Mouse (Mus musculus): ENCODE data around the gene Plekhg6. TPM values are rescaled to one million over a fixed set of nuclear protein-coding genes. Genes with fewer than 3 reads are reported as not detected.

Gene Plekhg6
- 6.3 and 8.2 TPM in 2 replicates for polyA plus RNA-seq (2015; fragmentation: Nextera tagmentation; extraction: Ambion mirVana)

GRCm38 (mm10) chr6:125380372-125381360, at the start of gene Plekhg6:
Gene Plekhg6, minus strand, starts transcription at chr6:125380793.
- no peaks in the 10 kb centered on the region for H3K9me3 ChIP-seq (replicated peaks; ENCODE audit: control insufficient read depth, low read length)
- H3K9ac ChIP-seq (ENCODE audit: low read length): peak within 1 kb of the TSS; percentile 71
- H3K4me1 ChIP-seq (ENCODE audit: control insufficient read depth, insufficient read depth, low read length): peaks cover 27% of the 10 kb centered on the region
- H3K27me3 ChIP-seq (ENCODE audit: control insufficient read depth, insufficient read depth, low read length): peaks cover 17% of the 10 kb centered on the region
- H3K36me3 ChIP-seq (ENCODE audit: control insufficient read depth, insufficient read depth, low read length): no peaks in the 10 kb centered on the region
- 10% methylated on average over 39 of the region's 40 CpGs for WGBS
- H3K4me3 ChIP-seq (replicated peaks; ENCODE audit: low read length): peak within 1 kb of the TSS; percentile 54
- peak within 1 kb of the TSS; percentile 82 for H3K4me2 ChIP-seq (ENCODE audit: low read depth, low read length)
- no peak within 1 kb of the TSS for H3K27ac ChIP-seq (ENCODE audit: low read length)
- peak; percentile 34; the same call in 1 of the 2 replicates for ATAC-seq (ENCODE audit: insufficient read depth, low FRiP score)

GRCm38 (mm10) chr6:125429741-125430140, 49.1 kb upstream of the Plekhg6 start:
- Histone ChIP-seq H3K4me2 (ENCODE audit: low read depth, low read length) (no peak overlapping the region), H3K27me3 (ENCODE audit: control insufficient read depth, insufficient read depth, low read length) (no peaks in the 10 kb centered on the region)
- WGBS: 64% methylated on average over 6 of the region's 6 CpGs

DNA sequence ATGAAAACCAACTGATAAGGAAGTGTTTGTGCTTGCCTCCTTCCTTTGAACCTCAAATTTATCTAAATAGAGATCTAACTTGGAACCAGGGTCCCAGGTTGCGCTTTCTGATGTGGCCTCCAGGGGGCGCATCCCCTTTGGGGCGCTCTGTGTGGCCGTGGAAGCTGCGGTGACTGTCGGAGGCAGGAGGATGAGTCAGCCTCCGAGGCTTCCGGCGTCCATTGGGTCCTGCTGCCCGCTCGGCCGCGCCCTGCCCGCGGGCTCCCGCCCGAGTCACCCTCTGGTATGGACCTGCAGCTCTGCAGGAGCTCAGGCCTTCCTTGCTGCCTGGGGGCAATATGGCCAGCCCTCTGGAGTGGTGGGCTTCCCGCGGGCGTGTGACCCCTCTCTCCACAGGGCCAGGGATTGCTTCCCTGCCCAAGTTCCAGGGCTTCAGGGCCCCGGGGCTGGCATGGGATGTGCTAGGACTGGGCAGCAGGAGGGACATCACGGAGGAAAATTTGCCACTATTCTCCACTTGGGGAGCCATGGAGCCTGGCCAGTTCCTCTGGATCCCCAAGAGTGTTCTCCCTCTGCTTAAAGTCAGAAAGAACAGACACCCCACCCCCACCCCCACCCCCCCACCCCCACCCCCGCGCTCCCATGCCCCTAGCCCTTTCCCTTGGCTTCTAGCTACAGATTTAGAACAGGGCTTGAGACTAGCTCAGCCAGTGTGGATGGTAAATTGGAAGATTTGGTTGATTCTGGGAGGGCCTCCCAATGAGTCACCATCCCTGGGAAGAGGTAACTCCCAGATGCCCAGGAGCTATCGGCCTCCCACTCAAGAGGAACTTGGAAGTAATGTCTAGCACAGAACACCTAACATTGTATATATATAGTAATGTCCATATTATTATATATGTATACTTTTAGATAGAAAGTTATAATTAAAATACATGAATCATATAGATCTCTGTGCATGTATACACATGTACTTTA, 46.1 kb upstream of the Plekhg6 start:
- Histone ChIP-seq H3K36me3 (ENCODE audit: control insufficient read depth, insufficient read depth, low read length) (no peaks in the 10 kb centered on the region), H3K4me1 (ENCODE audit: control insufficient read depth, insufficient read depth, low read length) (peaks cover 28% of the 10 kb centered on the region), H3K4me2 (ENCODE audit: low read depth, low read length) (peak overlapping the region; percentile 94), H3K27ac (ENCODE audit: low read length) (peak overlapping the region; percentile 94), H3K9ac (ENCODE audit: low read length) (peak overlapping the region; percentile 86), H3K27me3 (ENCODE audit: control insufficient read depth, insufficient read depth, low read length) (no peaks in the 10 kb centered on the region), H3K9me3 (replicated peaks; ENCODE audit: control insufficient read depth, low read length) (no peaks in the 10 kb centered on the region), H3K4me3 (replicated peaks; ENCODE audit: low read length) (peak overlapping the region; percentile 53)
- peak; percentile 79 for ATAC-seq (ENCODE audit: insufficient read depth, low FRiP score)
- WGBS: 3% methylated on average over 25 of the region's 25 CpGs

More at GRCm38 (mm10) chr6:125429741-125430140, 49.1 kb upstream of the Plekhg6 start:
- Histone ChIP-seq H3K4me1 (ENCODE audit: control insufficient read depth, insufficient read depth, low read length) (peaks cover 15% of the 10 kb centered on the region), H3K27ac (ENCODE audit: low read length) (no peak overlapping the region), H3K9me3 (replicated peaks; ENCODE audit: control insufficient read depth, low read length) (no peaks in the 10 kb centered on the region), H3K36me3 (ENCODE audit: control insufficient read depth, insufficient read depth, low read length) (no peaks in the 10 kb centered on the region), H3K9ac (ENCODE audit: low read length) (no peak overlapping the region), H3K4me3 (replicated peaks; ENCODE audit: low read length) (no peak overlapping the region)
- ATAC-seq (ENCODE audit: insufficient read depth, low FRiP score): no peak

DNA sequence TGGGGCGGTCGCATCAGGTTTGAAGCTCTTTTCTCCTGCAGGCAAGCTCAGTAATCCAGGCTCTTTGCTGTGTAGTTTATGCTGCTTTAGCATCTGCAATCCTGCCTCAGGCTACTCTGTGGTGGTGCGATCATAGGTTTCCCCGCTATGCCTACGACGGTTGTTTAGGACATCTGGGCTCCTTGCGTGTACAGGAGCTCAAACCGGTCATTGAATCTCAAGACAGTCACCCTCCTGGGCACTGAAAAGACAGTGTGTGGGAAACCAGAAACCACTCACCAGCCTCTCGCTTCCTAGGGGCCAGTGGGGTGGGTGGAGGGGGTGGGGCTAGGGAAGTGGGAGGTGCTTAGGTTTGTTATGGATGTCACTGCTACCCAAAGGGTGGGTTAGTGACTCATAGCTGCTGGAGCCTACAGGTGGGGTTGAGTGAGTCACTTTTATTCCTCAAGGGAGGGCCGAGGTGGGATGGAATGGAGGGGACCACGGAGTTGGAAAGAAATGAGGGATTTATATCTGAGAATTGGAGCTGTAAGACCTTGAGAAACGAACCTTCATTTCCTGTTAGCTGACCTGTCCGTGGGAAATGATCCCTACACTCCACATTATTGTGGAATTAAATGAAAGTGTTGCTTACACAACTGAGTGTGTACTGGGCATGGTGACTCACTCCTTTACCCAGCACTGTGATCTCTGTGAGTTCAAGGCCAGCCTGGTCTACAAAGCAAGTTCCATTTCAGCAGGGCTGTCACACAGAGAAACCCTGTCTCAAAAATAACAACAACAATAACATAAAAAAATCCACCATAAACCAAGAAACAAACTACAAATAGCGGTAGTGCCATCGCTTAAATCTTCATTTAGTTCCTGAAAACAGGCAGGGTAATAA, 44.9 kb upstream of the Plekhg6 start:
- 57% methylated on average over 15 of the region's 15 CpGs for WGBS
- no peaks in the 10 kb centered on the region for H3K9me3 ChIP-seq (replicated peaks; ENCODE audit: control insufficient read depth, low read length)
- no peaks in the 10 kb centered on the region for H3K27me3 ChIP-seq (ENCODE audit: control insufficient read depth, insufficient read depth, low read length)
- H3K36me3 ChIP-seq (ENCODE audit: control insufficient read depth, insufficient read depth, low read length): no peaks in the 10 kb centered on the region
- H3K4me1 ChIP-seq (ENCODE audit: control insufficient read depth, insufficient read depth, low read length): peaks cover 26% of the 10 kb centered on the region
- no peak overlapping the region for H3K4me2 ChIP-seq (ENCODE audit: low read depth, low read length)
- H3K27ac ChIP-seq (ENCODE audit: low read length): peak overlapping the region; percentile 31
- ATAC-seq (ENCODE audit: insufficient read depth, low FRiP score): no peak
- H3K9ac ChIP-seq (ENCODE audit: low read length): no peak overlapping the region
- H3K4me3 ChIP-seq (replicated peaks; ENCODE audit: low read length): no peak overlapping the region

DNA sequence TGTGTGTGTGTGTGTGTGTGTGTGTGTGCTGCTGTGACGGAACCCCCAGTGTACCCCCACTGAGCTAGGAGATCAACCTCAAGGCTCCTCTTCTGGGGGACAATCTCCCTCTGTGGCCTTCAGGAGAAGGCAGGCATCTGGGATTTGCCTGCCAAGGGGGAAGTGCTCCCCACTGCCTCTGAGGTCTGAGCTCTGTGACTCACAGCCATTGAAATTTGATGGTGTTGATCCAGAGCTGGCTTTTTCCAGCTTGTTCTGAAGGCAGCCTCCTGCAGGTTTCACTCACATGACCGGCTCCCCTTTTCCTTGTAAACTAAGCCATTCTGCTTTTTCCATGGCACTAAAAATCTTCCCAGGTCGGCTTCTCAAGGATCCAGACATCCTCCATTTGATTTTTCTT, 43.6 kb upstream of the Plekhg6 start:
- WGBS: 55% methylated on average over 3 of the region's 3 CpGs
- Histone ChIP-seq H3K27me3 (ENCODE audit: control insufficient read depth, insufficient read depth, low read length) (no peaks in the 10 kb centered on the region), H3K9ac (ENCODE audit: low read length) (peak overlapping the region; percentile 39), H3K4me1 (ENCODE audit: control insufficient read depth, insufficient read depth, low read length) (peaks cover 23% of the 10 kb centered on the region), H3K27ac (ENCODE audit: low read length) (peak overlapping the region; percentile 78), H3K4me2 (ENCODE audit: low read depth, low read length) (no peak overlapping the region), H3K36me3 (ENCODE audit: control insufficient read depth, insufficient read depth, low read length) (no peaks in the 10 kb centered on the region), H3K9me3 (replicated peaks; ENCODE audit: control insufficient read depth, low read length) (no peaks in the 10 kb centered on the region), H3K4me3 (replicated peaks; ENCODE audit: low read length) (no peak overlapping the region)
- ATAC-seq (ENCODE audit: insufficient read depth, low FRiP score): no peak

DNA sequence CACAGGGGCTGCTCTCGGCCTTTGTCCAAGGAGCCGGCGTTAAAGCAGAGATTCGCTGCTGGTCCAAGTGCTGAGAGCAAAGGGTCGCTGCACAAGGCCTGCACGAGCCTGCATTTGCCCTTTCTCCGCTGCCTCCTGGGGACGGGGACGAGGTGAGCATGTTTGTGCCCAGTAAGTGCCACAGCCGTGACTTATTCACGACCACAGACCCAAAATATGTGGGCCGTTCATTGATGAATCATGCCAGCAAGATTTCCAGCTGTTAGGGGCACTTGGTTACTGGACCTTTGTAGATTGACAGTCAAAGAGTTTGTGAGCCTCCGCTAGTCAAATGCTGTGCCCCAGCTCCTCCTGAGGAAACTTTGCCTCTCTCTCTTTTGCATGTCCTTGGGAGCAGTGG, 42.9 kb upstream of the Plekhg6 start:
- Histone ChIP-seq H3K9me3 (replicated peaks; ENCODE audit: control insufficient read depth, low read length) (no peaks in the 10 kb centered on the region), H3K36me3 (ENCODE audit: control insufficient read depth, insufficient read depth, low read length) (no peaks in the 10 kb centered on the region), H3K4me1 (ENCODE audit: control insufficient read depth, insufficient read depth, low read length) (peaks cover 23% of the 10 kb centered on the region), H3K4me3 (replicated peaks; ENCODE audit: low read length) (no peak overlapping the region), H3K27ac (ENCODE audit: low read length) (peak overlapping the region; percentile 78), H3K9ac (ENCODE audit: low read length) (peak overlapping the region; percentile 30), H3K4me2 (ENCODE audit: low read depth, low read length) (no peak overlapping the region), H3K27me3 (ENCODE audit: control insufficient read depth, insufficient read depth, low read length) (no peaks in the 10 kb centered on the region)
- WGBS: 56% methylated on average over 13 of the region's 13 CpGs
- no peak for ATAC-seq (ENCODE audit: insufficient read depth, low FRiP score)

GRCm38 (mm10) chr6:125423099-125423498, 42.5 kb upstream of the Plekhg6 start:
- peak overlapping the region; percentile 54 for H3K4me2 ChIP-seq (ENCODE audit: low read depth, low read length)
- H3K9me3 ChIP-seq (replicated peaks; ENCODE audit: control insufficient read depth, low read length): no peaks in the 10 kb centered on the region
- peaks cover 23% of the 10 kb centered on the region for H3K4me1 ChIP-seq (ENCODE audit: control insufficient read depth, insufficient read depth, low read length)
- ATAC-seq (ENCODE audit: insufficient read depth, low FRiP score): no peak
- peak overlapping the region; percentile 78 for H3K27ac ChIP-seq (ENCODE audit: low read length)
- no peaks in the 10 kb centered on the region for H3K36me3 ChIP-seq (ENCODE audit: control insufficient read depth, insufficient read depth, low read length)
- H3K9ac ChIP-seq (ENCODE audit: low read length): peak overlapping the region; percentile 30
- peak overlapping the region; percentile 19; the same call in 1 of the 2 replicates for H3K4me3 ChIP-seq (replicated peaks; ENCODE audit: low read length)
- WGBS: 46% methylated on average over 3 of the region's 3 CpGs
- H3K27me3 ChIP-seq (ENCODE audit: control insufficient read depth, insufficient read depth, low read length): no peaks in the 10 kb centered on the region

All from stomach, embryonic 16.5 days (tissue).